Mouse (Mus musculus): ENCODE results near the gene Hist1h2ag. TPM values are rescaled to one million over a fixed set of nuclear protein-coding genes. Genes with fewer than 3 reads are reported as not detected.
A peak's percentile ranks its signal among the peaks of the same experiment; 100 is the strongest.

Hist1h2ag gene
- polyA plus RNA-seq, 1 experiment = 5.0 TPM

DNA sequence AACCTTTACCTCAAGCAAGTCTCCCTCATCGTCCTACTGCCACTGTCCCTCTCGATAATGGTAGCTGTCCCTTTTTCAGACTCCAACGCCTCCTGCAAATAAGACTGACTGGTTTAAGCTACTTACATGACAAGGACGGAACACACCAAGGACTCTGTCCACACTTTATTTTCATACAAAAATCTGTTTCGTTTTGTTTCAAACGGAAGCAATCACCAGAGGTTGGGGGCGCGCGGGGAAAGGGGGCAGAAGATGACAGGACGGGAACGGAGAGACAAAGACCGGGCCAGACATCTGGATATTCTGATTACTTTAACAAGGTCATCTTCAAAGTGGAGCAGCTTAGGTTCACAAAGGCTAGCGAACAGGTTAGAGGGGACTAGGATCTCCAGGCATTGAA, 29.0 kb downstream of the Hist1h2ag start:
- Histone ChIP-seq H3K4me1 (ENCODE audit: control insufficient read depth, insufficient read depth, low read length) (peaks cover 11% of the 10 kb centered on the region), H3K4me3 (ENCODE audit: insufficient read depth, low read length) (peak overlapping the region; percentile 25; the same call in 1 of the 2 replicates), H3K27ac (ENCODE audit: insufficient read depth, low read depth, low read length) (no peak overlapping the region)
- no peak for TF ChIP-seq CTCF (IDR thresholded peaks at IDR 0.05; ENCODE audit: low read depth, low read length)
- TF ChIP-seq POLR2A (IDR thresholded peaks at IDR 0.05; ENCODE audit: borderline replicate concordance, low read depth, low read length) = no peak

DNA sequence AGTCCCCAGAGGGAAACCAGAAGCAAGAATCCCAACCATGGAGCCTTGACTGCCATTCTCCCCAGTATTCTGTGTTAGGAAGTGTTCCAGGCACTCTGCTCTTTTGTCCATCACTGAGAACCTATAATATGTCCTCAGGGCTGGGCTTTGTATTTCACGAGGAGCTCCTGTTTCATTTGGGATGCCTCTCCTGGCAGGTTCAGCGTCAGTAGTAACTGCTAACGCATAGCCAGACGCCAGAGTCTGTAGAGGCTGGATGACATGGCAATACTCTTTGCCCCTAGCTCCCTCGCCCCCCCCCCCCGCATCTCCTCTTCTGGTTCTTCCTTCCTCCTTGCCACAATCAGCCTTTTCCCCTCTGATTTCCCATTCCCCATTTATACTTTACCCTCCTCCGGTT, 33.1 kb downstream of the Hist1h2ag start, which contains the start of gene Prss16:
Gene Prss16 (minus strand): TSS at position 101 of the 400 bp plus-strand sequence.
- Histone ChIP-seq H3K27ac (ENCODE audit: insufficient read depth, low read depth, low read length) (no peak within 1 kb of the TSS), H3K4me3 (ENCODE audit: insufficient read depth, low read length) (no peak within 1 kb of the TSS), H3K4me1 (ENCODE audit: control insufficient read depth, insufficient read depth, low read length) (peaks cover 8% of the 10 kb centered on the region)
- TF ChIP-seq CTCF (IDR thresholded peaks at IDR 0.05; ENCODE audit: low read depth, low read length) (no peak), POLR2A (IDR thresholded peaks at IDR 0.05; ENCODE audit: borderline replicate concordance, low read depth, low read length) (no peak)

GRCm38 (mm10) chr13:22008707-22009106, 34.0 kb downstream of the Hist1h2ag start:
- TF ChIP-seq CTCF (IDR thresholded peaks at IDR 0.05; ENCODE audit: low read depth, low read length) = no peak
- TF ChIP-seq POLR2A (IDR thresholded peaks at IDR 0.05; ENCODE audit: borderline replicate concordance, low read depth, low read length) = no peak
- H3K4me1 ChIP-seq (ENCODE audit: control insufficient read depth, insufficient read depth, low read length) = peaks cover 12% of the 10 kb centered on the region
- H3K27ac ChIP-seq (ENCODE audit: insufficient read depth, low read depth, low read length) = no peak overlapping the region
- H3K4me3 ChIP-seq (ENCODE audit: insufficient read depth, low read length) = no peak overlapping the region

GRCm38 (mm10) chr13:22007872-22008271, 34.9 kb downstream of the Hist1h2ag start:
- TF ChIP-seq POLR2A (IDR thresholded peaks at IDR 0.05; ENCODE audit: borderline replicate concordance, low read depth, low read length) = no peak
- TF ChIP-seq CTCF (IDR thresholded peaks at IDR 0.05; ENCODE audit: low read depth, low read length) = no peak
- no peak overlapping the region for H3K4me3 ChIP-seq (ENCODE audit: insufficient read depth, low read length)
- peaks cover 20% of the 10 kb centered on the region for H3K4me1 ChIP-seq (ENCODE audit: control insufficient read depth, insufficient read depth, low read length)

GRCm38 (mm10) chr13:22007121-22007510, 35.6 kb downstream of the Hist1h2ag start:
- Histone ChIP-seq H3K4me3 (ENCODE audit: insufficient read depth, low read length) (peak overlapping the region; percentile 75), H3K4me1 (ENCODE audit: control insufficient read depth, insufficient read depth, low read length) (peaks cover 26% of the 10 kb centered on the region), H3K27ac (ENCODE audit: insufficient read depth, low read depth, low read length) (no peak overlapping the region)
- TF ChIP-seq POLR2A (IDR thresholded peaks at IDR 0.05; ENCODE audit: borderline replicate concordance, low read depth, low read length) (no peak), CTCF (IDR thresholded peaks at IDR 0.05; ENCODE audit: low read depth, low read length) (no peak)

More at GRCm38 (mm10) chr13:22007872-22008271, 34.9 kb downstream of the Hist1h2ag start:
- no peak overlapping the region for H3K27ac ChIP-seq (ENCODE audit: insufficient read depth, low read depth, low read length)

GRCm38 (mm10) chr13:22006334-22007120, 36.2 kb downstream of the Hist1h2ag start:
- TF ChIP-seq POLR2A (IDR thresholded peaks at IDR 0.05; ENCODE audit: borderline replicate concordance, low read depth, low read length) (no peak), CTCF (IDR thresholded peaks at IDR 0.05; ENCODE audit: low read depth, low read length) (no peak)
- Histone ChIP-seq H3K27ac (ENCODE audit: insufficient read depth, low read depth, low read length) (no peak overlapping the region), H3K4me1 (ENCODE audit: control insufficient read depth, insufficient read depth, low read length) (peaks cover 30% of the 10 kb centered on the region), H3K4me3 (ENCODE audit: insufficient read depth, low read length) (peak overlapping the region; percentile 75)

- Histone ChIP-seq H3K4me1 (ENCODE audit: control insufficient read depth, insufficient read depth, low read length) (peaks cover 37% of the 10 kb centered on the region), H3K4me3 (ENCODE audit: insufficient read depth, low read length) (peak overlapping the region; percentile 75), H3K27ac (ENCODE audit: insufficient read depth, low read depth, low read length) (no peak overlapping the region)
- TF ChIP-seq CTCF (IDR thresholded peaks at IDR 0.05; ENCODE audit: low read depth, low read length) (no peak), POLR2A (IDR thresholded peaks at IDR 0.05; ENCODE audit: borderline replicate concordance, low read depth, low read length) (no peak)
Measured at GRCm38 (mm10) chr13:22005605-22006333, 37.0 kb downstream of the Hist1h2ag start.

DNA sequence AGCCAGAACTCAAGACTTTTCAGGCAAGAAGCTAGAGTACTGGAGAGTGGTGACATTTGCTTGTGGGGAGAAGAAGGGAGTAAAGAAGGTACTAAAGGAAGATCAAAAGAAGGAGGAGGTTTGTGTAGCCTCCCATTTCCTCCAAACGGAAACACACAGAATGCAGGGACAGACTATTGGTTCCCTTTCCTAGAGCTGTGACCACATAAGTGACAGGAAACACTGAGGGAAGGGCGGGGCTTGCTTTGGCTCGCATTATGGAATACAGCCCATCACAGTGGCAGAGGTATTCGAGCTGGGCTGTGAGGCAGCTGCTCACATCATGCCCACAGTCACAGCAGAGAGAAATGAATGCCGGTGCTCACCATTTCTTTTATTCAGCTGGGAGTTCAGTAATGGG, 40.9 kb downstream of the Hist1h2ag start:
- Histone ChIP-seq H3K27ac (ENCODE audit: insufficient read depth, low read depth, low read length) (peak overlapping the region; percentile 35), H3K4me3 (ENCODE audit: insufficient read depth, low read length) (peak overlapping the region; percentile 35), H3K4me1 (ENCODE audit: control insufficient read depth, insufficient read depth, low read length) (peaks cover 36% of the 10 kb centered on the region)
- no peak for TF ChIP-seq POLR2A (IDR thresholded peaks at IDR 0.05; ENCODE audit: borderline replicate concordance, low read depth, low read length)
- TF ChIP-seq CTCF (IDR thresholded peaks at IDR 0.05; ENCODE audit: low read depth, low read length) = no peak

- TF ChIP-seq POLR2A (IDR thresholded peaks at IDR 0.05; ENCODE audit: borderline replicate concordance, low read depth, low read length) (no peak), CTCF (IDR thresholded peaks at IDR 0.05; ENCODE audit: low read depth, low read length) (no peak)
- Histone ChIP-seq H3K4me3 (ENCODE audit: insufficient read depth, low read length) (peak overlapping the region; percentile 35), H3K4me1 (ENCODE audit: control insufficient read depth, insufficient read depth, low read length) (peaks cover 36% of the 10 kb centered on the region), H3K27ac (ENCODE audit: insufficient read depth, low read depth, low read length) (peak overlapping the region; percentile 35)
Measured at GRCm38 (mm10) chr13:22001346-22001745, 41.4 kb downstream of the Hist1h2ag start.

DNA sequence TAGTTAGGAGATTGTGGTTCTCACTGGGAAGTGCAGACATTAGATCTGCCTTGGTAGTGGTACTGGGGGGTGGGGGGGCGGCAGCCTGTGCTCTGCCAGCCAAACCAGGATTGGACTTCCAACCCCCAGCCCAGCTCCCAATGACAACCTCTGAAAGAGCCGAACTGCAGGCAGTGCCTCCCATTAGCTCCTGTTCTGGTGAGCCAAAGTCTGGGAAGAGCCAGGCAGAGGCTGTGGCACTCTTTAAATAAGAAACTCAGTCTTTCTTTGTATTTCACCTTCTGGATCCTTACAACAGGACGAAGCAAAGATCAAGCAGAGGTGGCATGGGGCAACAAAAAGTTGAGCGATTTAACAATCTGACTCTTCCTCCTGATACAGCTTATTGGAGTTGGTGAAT, 43.6 kb downstream of the Hist1h2ag start:
- Histone ChIP-seq H3K4me3 (ENCODE audit: insufficient read depth, low read length) (no peak overlapping the region), H3K4me1 (ENCODE audit: control insufficient read depth, insufficient read depth, low read length) (peaks cover 29% of the 10 kb centered on the region), H3K27ac (ENCODE audit: insufficient read depth, low read depth, low read length) (no peak overlapping the region)
- TF ChIP-seq CTCF (IDR thresholded peaks at IDR 0.05; ENCODE audit: low read depth, low read length) (no peak), POLR2A (IDR thresholded peaks at IDR 0.05; ENCODE audit: borderline replicate concordance, low read depth, low read length) (no peak)

All from bone marrow macrophage, adult 2 months (primary cell).